Mouse (Mus musculus): ENCODE measurements around the gene 6430571L13Rik. TPM values are rescaled to one million over a fixed set of nuclear protein-coding genes. Genes with fewer than 3 reads are reported as not detected.

6430571L13Rik gene
- total and polyA plus RNA-seq, 3 experiments: 0.09 to 0.72 (median 0.11) TPM

- no peak for TF ChIP-seq GABPA (IDR thresholded peaks at IDR 0.05; ENCODE audit: insufficient replicate concordance, low read depth, low read length)
- 0 out of 2 replicates have a peak, but pooled peaks have one; percentile 22 for TF ChIP-seq MYC (IDR thresholded peaks at IDR 0.05; ENCODE audit: low read depth, low read length)
- TF ChIP-seq HCFC1 (IDR thresholded peaks at IDR 0.05; ENCODE audit: low read depth, low read length): peak; percentile 95
- TF ChIP-seq KAT2A (IDR thresholded peaks at IDR 0.05; ENCODE audit: insufficient replicate concordance, low read length): peak; percentile 78; the same call in 1 of the 2 replicates
- TF ChIP-seq ZNF384 (IDR thresholded peaks at IDR 0.05; ENCODE audit: low read depth, low read length): no peak
- TF ChIP-seq USF2 (conservative IDR thresholded peaks at IDR 0.05; ENCODE audit: low read depth, low read length): no peak
- no peak for TF ChIP-seq PAX5 (IDR thresholded peaks at IDR 0.05; ENCODE audit: low read length)
- no peak for TF ChIP-seq RAD21 (IDR thresholded peaks at IDR 0.05; ENCODE audit: low read depth, low read length)
- 0 out of 2 replicates have a peak, but pooled peaks have one; percentile 67 for TF ChIP-seq UBTF (IDR thresholded peaks at IDR 0.05; ENCODE audit: low read depth, low read length)
- TF ChIP-seq CHD2 (IDR thresholded peaks at IDR 0.05; ENCODE audit: low read length): peak; percentile 64
- no peak; the same call in none of the 2 replicates for TF ChIP-seq MAX (IDR thresholded peaks at IDR 0.05; ENCODE audit: low read length)
- TF ChIP-seq SIN3A (IDR thresholded peaks at IDR 0.05; ENCODE audit: low read length): peak; percentile 82
- TF ChIP-seq TCF12 (IDR thresholded peaks at IDR 0.05; ENCODE audit: low read depth, low read length): peak; percentile 74
- TF ChIP-seq E2F4 (IDR thresholded peaks at IDR 0.05; ENCODE audit: insufficient replicate concordance, low read depth, low read length): no peak
- peak; percentile 80 for TF ChIP-seq ELF1 (IDR thresholded peaks at IDR 0.05; ENCODE audit: low read depth, low read length)
- 0 out of 2 replicates have a peak, but pooled peaks have one; percentile 24 for TF ChIP-seq MAFK (IDR thresholded peaks at IDR 0.05; ENCODE audit: insufficient replicate concordance, low read length)
Observed at GRCm38 (mm10) chr9:107338172-107338883, 2.1 kb upstream of the 6430571L13Rik start, which contains the start of gene Hemk1 (continued).

DNA sequence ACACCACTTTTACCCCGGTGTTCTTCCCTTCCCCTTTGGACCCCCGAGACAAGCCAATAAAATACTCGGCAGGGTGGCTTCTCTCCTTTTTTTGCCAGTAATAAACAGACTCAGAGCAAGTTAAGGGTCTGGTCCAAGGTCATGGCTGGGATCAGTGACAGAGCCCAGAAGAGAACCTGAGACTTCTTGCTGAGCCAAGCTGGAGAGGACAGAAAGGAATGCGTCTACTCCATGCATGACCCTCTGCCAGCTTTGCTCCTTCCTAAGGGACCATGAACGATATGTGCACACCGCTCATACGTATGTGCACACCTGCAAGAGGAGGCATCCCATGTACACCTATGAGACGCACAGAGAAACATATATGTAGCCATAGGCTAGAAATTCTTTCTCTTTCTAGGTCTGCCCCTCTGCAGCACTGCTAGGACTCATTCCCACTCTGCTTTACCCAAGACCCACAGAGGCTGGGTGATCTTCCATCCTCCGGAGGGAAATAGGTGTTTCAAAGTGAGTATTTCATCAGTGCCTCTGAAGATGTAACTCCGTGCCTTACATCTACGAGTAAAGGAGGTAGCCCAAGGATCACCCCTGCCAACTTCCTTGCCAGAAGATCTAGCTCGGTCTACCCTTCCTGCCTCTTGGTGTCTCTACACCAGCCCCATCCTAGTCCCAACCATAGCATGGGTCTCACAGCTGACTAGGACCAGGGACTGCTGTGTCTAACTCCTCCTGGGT lies 676 bp downstream of the 6430571L13Rik start:
- dilution Hi-C loops (cut with MboI; ENCODE audit: extremely low pct_ligation_motif_present, extremely low pct_unique_long_range_greater_than_20kb, low sequenced_read_pairs): no loop called here
- H3K4me1 ChIP-seq (ENCODE audit: control insufficient read depth in 1 of 2, insufficient read depth in 2 of 2): peaks cover 9 to 32% of the 10 kb centered on the region in 2 experiments
- no peaks in the 10 kb centered on the region for H3K79me2 ChIP-seq (replicated peaks; ENCODE audit: control insufficient read depth, extremely low read depth, insufficient read depth, poor library complexity, severe bottlenecking)
- no peak overlapping the region for H3K27ac ChIP-seq (ENCODE audit: insufficient read depth, low read depth)
- peak overlapping the region; percentile 50; the same call in 1 of the 2 replicates for H3K9ac ChIP-seq (ENCODE audit: insufficient read depth, low read depth)
- H3K4me3 ChIP-seq (replicated peaks in 1 of 3; ENCODE audit: low read depth in 2 of 3, low read length in 2 of 3, poor library complexity in 1 of 3): peak overlapping the region in 2 of 3 experiments; percentile 55 to 72
- DNase-seq (ENCODE audit: extremely low read depth): no peak
- H3K4me2 ChIP-seq (ENCODE audit: insufficient read depth, low read depth, poor library complexity, severe bottlenecking): peak overlapping the region; percentile 80
- no peak for TF ChIP-seq ZKSCAN1 (IDR thresholded peaks at IDR 0.05; ENCODE audit: borderline replicate concordance, low read depth, low read length)
- in situ Hi-C loops (cut with MboI; ENCODE audit: low pct_ligation_motif_present, low pct_unique_long_range_greater_than_20kb, low sequenced_read_pairs): no loop called here
- H3K9me3 ChIP-seq (replicated peaks; ENCODE audit: low read length): no peaks in the 10 kb centered on the region
- peaks cover 0 to 4% of the 10 kb centered on the region in 2 experiments for H3K36me3 ChIP-seq (replicated peaks in 1 of 2; ENCODE audit: control insufficient read depth in 1 of 2, insufficient read depth in 1 of 2, low read length in 1 of 2)
- H3K27me3 ChIP-seq (replicated peaks): peaks cover 50% of the 10 kb centered on the region

Data from CH12.LX (cell line).